Mouse (Mus musculus) intestine, embryonic 14.5 days (tissue): ENCODE results near the gene Mettl16. TPM values are rescaled to one million over a fixed set of nuclear protein-coding genes. Genes with fewer than 3 reads are reported as not detected.

Source experiments
- ATAC-seq: fragments of 200-750 bp; cut with Nextera tagmentation; replicated peaks from 2 replicates; pipeline ENCODE4 v1.8.0; 2017; ENCODE audit warnings: low read depth, moderate number of reproducible peaks, moderate TSS enrichment, moderate library complexity; ENCODE audit not compliant: low FRiP score, low TSS enrichment
- DNase-seq: peaks from one replicate; pipeline ENCODE4 v3.0.0-alpha.2; 2018; ENCODE audit warnings: low spot score
- H3K27ac ChIP-seq: fragments of 300-500 bp; sonication (generic); 2 replicates; pipeline ENCODE4 v1.5.1; 2014; ENCODE audit warnings: low read depth, mild to moderate bottlenecking, control low read depth
- H3K27me3 ChIP-seq: fragments of 300-500 bp; sonication (generic); replicated peaks from 2 replicates; pipeline ENCODE4 v1.6.1; 2014; ENCODE audit warnings: low read length, control low read depth; ENCODE audit not compliant: control insufficient read depth, insufficient read depth
- H3K36me3 ChIP-seq: fragments of 300-500 bp; sonication (generic); 2 replicates; pipeline ENCODE4 v1.6.1; 2014; ENCODE audit warnings: low read length, control low read depth; ENCODE audit not compliant: control insufficient read depth, insufficient read depth
- H3K4me1 ChIP-seq: fragments of 300-500 bp; sonication (generic); replicated peaks from 2 replicates; pipeline ENCODE4 v1.6.1; 2014; ENCODE audit warnings: low read length, control low read depth, mixed read lengths; ENCODE audit not compliant: control insufficient read depth, insufficient read depth
- H3K4me2 ChIP-seq: fragments of 300-500 bp; sonication (generic); 2 replicates; pipeline ENCODE4 v1.6.1; 2014; ENCODE audit warnings: low read length
- H3K4me3 ChIP-seq: fragments of 300-500 bp; sonication (generic); 2 replicates; pipeline ENCODE4 v1.5.1; 2014; ENCODE audit warnings: low read depth, low read length, control low read depth, mixed read lengths
- H3K9ac ChIP-seq: fragments of 300-500 bp; sonication (generic); 2 replicates; pipeline ENCODE4 v1.6.1; 2014; ENCODE audit warnings: mild to moderate bottlenecking, low read length
- H3K9me3 ChIP-seq: fragments of 300-500 bp; sonication (generic); 2 replicates; pipeline ENCODE4 v1.6.1; 2016; ENCODE audit warnings: low read length, control low read depth; ENCODE audit not compliant: control insufficient read depth
- WGBS: fragments of 180-500 bp; shearing (Covaris S2); extraction: QIAGEN DNeasy Blood & Tissue Kit; methylation state at CpG from one replicate; pipeline ENCODE4 v1.1.7; 2014; 5-methylcytosine and 5-hydroxymethylcytosine counted together
- polyA plus RNA-seq: library from polyadenylated mRNA; unstranded; fragments of >200 nt; fragmentation: Nextera tagmentation; extraction: Ambion mirVana; gene quantifications from 2 replicates; pipeline ENCODE4 v1.2.1, GENCODE M21; 2014

Mettl16 gene
- polyA plus RNA-seq, 1 experiment from 2014 or later, result 31.9 TPM

DNA sequence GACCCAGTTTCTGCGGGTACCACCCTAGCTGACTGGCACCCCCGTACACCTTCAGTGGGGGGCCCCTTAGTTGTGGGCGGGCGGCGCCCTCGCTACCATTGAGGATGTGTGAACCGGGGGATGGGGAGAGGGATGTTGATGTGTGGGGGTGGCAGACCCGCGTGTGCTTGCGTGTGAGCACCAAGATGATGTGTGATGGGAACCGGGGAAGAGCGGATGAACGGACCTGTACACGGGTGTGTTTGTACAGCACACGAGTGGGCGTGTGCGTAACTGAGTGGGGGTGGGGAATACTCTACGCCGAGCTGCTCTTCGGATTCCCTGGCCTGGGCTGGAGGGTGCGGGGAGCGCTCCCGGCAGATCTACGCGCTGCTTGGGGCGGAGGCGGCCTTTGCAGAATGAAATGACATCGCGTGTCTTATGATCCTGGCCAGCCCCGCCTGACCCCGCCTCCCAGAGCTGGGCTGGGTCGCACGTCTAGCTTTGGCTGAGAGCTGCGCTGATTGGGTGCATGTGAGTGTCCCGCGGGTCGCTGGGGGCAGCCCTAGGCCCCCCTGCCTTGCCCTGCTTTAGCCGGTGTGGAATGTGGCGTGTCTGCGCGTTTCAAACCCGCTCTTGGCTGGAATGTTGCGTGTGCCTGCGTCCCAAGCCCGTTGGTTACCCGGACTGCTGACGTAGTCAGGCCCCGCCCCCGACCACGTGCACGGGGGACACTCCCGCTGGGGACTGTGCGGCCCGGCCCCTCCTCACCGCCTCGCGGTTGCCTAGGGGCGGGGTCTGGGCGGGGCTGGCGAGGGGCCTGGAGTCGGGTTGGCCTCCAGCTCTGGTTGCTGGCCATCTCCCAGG, 61.2 kb downstream of the Mettl16 start:
- peaks cover 16% of the 10 kb centered on the region for H3K4me1 ChIP-seq
- WGBS, result under 1% methylated on average over 61 of the region's 61 CpGs
- H3K27ac ChIP-seq, result peak overlapping the region; percentile 96
- DNase-seq (peak; percentile 99), ATAC-seq (peak; percentile 84)
- H3K4me3 ChIP-seq, result peak overlapping the region; percentile 77
- H3K36me3 ChIP-seq, result no peaks in the 10 kb centered on the region
- H3K9ac ChIP-seq, result peak overlapping the region; percentile 80
- 0 out of 2 replicates have a peak, but pooled peaks cover 4% of the 10 kb centered on the region for H3K27me3 ChIP-seq
- no peaks in the 10 kb centered on the region for H3K9me3 ChIP-seq
- peak overlapping the region; percentile 90 for H3K4me2 ChIP-seq

DNA sequence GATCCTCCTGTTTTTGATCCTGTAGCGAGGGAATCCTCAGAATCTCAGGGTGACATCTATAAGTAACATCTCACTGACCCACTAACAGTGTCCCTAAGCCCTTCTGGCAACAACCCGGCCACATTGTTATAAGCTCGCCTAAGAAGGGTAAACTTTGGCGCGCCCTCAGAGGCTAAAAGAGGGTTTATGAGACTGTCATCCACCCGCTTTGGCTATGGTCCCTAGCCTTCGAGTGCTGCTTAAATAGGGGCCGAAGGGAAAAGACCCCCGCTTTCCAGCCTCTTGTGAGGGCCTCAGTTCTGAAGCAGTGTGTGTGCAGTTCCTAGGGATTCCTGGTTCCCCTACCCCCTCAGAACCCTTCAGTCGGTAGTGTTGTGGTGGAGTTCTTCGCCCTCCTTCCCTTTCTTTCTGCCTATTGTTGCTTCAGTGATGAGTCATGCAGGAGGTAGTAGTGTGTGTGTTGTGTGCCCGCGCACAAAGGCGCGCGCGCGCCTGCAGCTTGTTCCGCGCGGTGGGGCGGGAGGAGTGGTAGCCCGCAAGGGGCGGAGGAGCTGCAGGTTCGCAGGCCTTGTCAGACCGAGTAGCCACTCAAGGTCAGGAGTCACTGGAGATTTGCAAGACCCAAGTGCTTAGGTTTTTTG, 62.0 kb downstream of the Mettl16 start:
- ATAC-seq, result no peak

DNA sequence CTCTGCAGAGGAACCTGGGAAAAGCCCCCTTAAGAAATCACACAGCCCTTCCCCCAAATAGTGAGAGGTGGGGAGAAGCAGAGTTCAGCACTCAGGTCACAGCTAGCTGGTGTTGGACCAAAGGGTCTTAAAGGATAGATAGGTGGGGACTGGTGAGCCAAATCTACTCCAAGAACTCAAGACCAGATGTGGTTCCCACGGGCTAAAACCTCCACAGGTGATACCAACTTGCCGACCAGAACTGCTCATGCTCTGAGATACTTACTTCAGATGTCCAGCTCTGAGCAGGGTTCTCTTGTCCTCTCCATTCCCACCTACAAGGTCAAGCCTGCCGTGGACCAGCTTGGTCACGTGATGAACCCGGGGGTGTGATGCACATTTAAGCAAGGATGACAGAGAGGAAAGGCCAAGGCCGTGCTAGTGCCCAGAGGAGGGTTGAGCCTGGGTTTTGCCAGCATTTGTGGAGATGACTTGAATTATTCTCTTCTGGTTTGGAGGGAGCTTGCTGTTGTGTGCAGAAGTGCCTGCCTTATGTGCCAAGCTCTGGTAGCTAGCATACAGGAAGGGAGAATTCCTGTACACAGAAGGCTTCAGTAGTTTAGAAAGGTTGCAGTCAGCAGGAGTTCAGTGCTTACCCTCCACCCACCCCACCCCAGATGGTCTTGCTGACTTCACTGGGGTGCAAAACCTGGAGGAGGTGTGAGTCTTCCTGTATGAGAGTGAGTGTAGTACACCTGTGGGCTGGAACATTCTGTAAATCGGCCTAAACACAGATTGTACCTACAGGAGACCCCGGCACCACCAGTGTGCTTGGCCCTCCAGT, 63.1 kb downstream of the Mettl16 start:
- Histone ChIP-seq H3K36me3 (no peaks in the 10 kb centered on the region), H3K9ac (no peak overlapping the region), H3K9me3 (no peaks in the 10 kb centered on the region), H3K27me3 (0 out of 2 replicates have a peak, but pooled peaks cover under 1% of the 10 kb centered on the region), H3K4me1 (peaks cover 22% of the 10 kb centered on the region), H3K4me2 (peak overlapping the region; percentile 90), H3K4me3 (0 out of 2 replicates have a peak overlapping the region, but pooled peaks have one; percentile 77), H3K27ac (no peak overlapping the region)
- 76% methylated on average over 8 of the region's 8 CpGs for WGBS
- ATAC-seq, result no peak
- no peak for DNase-seq

More for the DNA sequence above, 62.0 kb downstream of the Mettl16 start:
- H3K9ac ChIP-seq, result peak overlapping the region; percentile 58
- WGBS, result 4% methylated on average over 26 of the region's 26 CpGs
- no peaks in the 10 kb centered on the region for H3K9me3 ChIP-seq
- H3K27me3 ChIP-seq, result 0 out of 2 replicates have a peak, but pooled peaks cover 4% of the 10 kb centered on the region
- peak overlapping the region; percentile 90 for H3K4me2 ChIP-seq
- peak overlapping the region; percentile 96 for H3K27ac ChIP-seq
- peaks cover 22% of the 10 kb centered on the region for H3K4me1 ChIP-seq
- DNase-seq, result peak; percentile 80
- peak overlapping the region; percentile 77 for H3K4me3 ChIP-seq
- H3K36me3 ChIP-seq, result no peaks in the 10 kb centered on the region

DNA sequence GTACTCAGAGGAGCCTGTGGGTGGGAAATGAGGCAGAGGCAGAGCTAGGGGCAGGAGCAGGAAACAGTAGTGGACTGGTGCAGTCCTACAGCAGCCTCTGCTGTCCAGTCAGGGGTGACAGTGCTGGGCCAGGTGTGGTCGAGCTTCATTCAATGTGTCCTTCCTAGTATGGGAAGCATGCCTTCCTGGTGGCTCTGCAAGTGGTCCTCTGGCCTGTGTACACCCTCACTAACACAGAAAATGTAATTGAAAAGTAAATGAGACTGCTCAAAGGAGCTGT, 63.7 kb downstream of the Mettl16 start:
- Histone ChIP-seq H3K4me1 (peaks cover 25% of the 10 kb centered on the region), H3K4me3 (no peak overlapping the region), H3K9me3 (no peaks in the 10 kb centered on the region), H3K36me3 (no peaks in the 10 kb centered on the region), H3K4me2 (no peak overlapping the region), H3K27ac (peak overlapping the region; percentile 8; the same call in 1 of the 2 replicates), H3K9ac (no peak overlapping the region), H3K27me3 (no peaks in the 10 kb centered on the region)
- DNase-seq (no peak), ATAC-seq (no peak)
- 65% methylated on average over 1 of the region's 1 CpGs for WGBS

DNA sequence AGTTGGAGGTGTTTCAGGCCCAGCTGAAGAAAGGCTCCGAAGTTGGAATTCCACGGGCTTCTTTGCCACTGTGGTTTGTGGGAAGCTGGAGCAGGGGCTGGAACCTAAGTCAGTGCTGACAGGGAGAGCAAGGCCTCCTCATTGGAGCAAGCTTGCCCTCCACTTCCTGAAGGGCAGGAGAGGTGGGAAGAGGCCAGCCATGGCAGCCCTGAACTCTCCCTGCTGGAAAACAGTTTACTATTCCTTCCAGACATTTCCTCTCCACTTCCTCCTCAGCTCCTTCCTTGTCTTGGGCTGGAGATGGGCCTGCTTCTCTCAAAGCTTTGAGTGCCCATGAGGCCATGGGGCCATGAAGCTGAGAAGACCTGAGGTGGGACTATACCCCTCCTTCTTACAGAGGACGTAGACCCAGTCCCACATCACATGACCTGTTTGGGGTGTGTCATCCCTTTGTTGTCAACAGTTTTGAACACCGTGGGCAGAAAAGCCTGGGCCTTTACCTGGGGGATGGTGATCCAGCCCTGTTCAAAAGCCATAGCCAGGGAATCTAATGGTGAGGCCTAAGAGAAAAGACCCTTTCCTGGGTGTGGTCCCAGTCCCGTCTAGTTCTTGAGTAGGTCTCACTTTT, 64.1 kb downstream of the Mettl16 start:
- 49% methylated on average over 5 of the region's 5 CpGs for WGBS
- Histone ChIP-seq H3K4me3 (no peak overlapping the region), H3K4me1 (peaks cover 23% of the 10 kb centered on the region)

DNA sequence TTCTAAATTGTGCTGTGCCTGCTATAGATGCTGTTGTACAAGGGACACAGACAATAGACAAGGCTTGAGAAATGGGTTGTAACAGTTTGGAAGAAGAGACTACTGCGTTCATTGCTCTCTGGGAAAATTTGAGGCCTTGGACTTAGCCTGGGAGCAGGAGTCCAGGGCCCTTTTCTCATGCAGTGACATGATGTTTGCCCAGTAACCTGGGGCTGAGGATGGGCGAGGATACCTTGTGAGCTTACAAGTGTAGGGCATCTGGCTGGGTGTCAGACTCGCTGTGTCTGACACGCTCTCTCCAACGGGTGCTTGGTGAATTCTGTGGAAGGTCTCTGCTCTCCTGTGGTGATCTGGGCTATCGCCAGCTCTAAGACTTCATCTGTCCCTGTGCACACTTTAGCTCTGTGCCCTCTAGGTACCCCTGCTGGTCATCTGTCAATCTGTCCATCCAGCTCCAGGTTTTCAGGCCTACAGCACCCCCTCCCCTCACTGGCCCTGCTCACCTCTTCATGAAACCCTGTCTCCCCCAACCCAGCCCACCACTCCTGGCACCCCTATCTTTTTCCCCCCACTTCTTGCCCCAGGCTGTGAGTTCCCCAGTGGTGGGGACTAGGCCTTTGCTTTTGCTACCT, 65.1 kb downstream of the Mettl16 start:
- DNase-seq (no peak), ATAC-seq (no peak)
- H3K27me3 ChIP-seq, result no peaks in the 10 kb centered on the region
- no peak overlapping the region for H3K4me3 ChIP-seq
- H3K9ac ChIP-seq, result no peak overlapping the region
- H3K36me3 ChIP-seq, result no peaks in the 10 kb centered on the region
- no peak overlapping the region for H3K4me2 ChIP-seq
- peaks cover 23% of the 10 kb centered on the region for H3K4me1 ChIP-seq
- H3K27ac ChIP-seq, result no peak overlapping the region
- WGBS, result 79% methylated on average over 6 of the region's 6 CpGs
- no peaks in the 10 kb centered on the region for H3K9me3 ChIP-seq

More for the DNA sequence above, 64.1 kb downstream of the Mettl16 start:
- Histone ChIP-seq H3K27me3 (no peaks in the 10 kb centered on the region), H3K36me3 (no peaks in the 10 kb centered on the region), H3K27ac (peak overlapping the region; percentile 8; the same call in 1 of the 2 replicates), H3K9me3 (no peaks in the 10 kb centered on the region), H3K9ac (no peak overlapping the region), H3K4me2 (no peak overlapping the region)
- ATAC-seq (no peak), DNase-seq (no peak)

DNA sequence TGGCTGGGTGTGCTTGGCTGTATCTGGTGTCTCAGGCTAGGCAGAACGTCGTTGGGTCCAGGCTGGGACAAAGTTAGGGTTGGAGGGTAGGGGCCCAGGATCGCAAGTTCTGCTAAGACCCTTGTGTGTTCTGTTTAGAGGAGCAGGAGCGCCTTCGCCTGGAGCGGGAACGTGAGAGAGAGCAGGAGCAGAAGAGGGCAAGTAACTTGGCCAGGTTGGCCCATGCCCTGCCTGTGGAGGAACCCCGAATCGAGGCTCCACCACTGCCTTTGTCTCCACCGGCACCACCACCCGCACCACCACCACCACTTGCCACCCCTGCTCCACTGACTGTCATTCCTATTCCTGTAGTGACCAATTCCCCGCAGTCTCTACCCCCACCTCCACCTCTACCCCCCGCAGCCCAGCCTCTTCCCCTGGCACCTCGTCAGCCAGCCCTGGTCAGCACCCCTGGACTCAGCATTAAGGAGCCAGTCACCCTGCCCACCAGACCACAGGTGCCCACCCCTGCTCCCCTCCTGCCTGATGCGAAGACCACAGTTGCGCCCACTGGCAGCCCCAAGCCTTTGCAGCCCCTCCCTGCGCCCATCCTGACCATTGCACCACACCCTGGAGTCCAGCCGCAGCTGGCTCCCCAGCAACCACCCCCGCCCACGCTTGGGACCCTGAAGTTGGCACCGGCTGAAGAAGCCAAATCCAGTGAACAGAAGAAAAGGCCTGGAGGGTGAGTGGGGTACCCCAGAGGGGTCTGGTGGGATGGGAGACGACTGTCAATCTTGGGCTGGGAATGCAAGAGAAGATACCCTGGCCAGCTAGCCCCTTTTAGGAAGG, 65.8 kb downstream of the Mettl16 start:
- H3K27ac ChIP-seq, result no peak overlapping the region
- H3K36me3 ChIP-seq, result no peaks in the 10 kb centered on the region
- H3K4me2 ChIP-seq, result no peak overlapping the region
- ATAC-seq (no peak), DNase-seq (no peak)
- no peak overlapping the region for H3K9ac ChIP-seq
- no peak overlapping the region for H3K4me3 ChIP-seq
- no peaks in the 10 kb centered on the region for H3K9me3 ChIP-seq
- peaks cover 23% of the 10 kb centered on the region for H3K4me1 ChIP-seq
- no peaks in the 10 kb centered on the region for H3K27me3 ChIP-seq
- WGBS, result 93% methylated on average over 22 of the region's 22 CpGs
